Mouse (Mus musculus): ENCODE data around the gene Wdr18. TPM values are rescaled to one million over a fixed set of nuclear protein-coding genes. Genes with fewer than 3 reads are reported as not detected.

Gene Wdr18
- total and polyA plus RNA-seq, 3 experiments, result 28.5 to 69.0 (median 34.6) TPM

- ATAC-seq (ENCODE audit: extremely low read depth, insufficient number of reproducible peaks, low FRiP score, poor library complexity, severe bottlenecking) (no peak), DNase-seq (ENCODE audit: low spot score) (no peak)
- TF ChIP-seq CTCF (IDR thresholded peaks at IDR 0.05; ENCODE audit: low read depth, low read length), result no peak
- TF ChIP-seq GATA1 (IDR thresholded peaks at IDR 0.05; ENCODE audit: borderline replicate concordance, low read length), result no peak
- TF ChIP-seq TAL1 (conservative IDR thresholded peaks at IDR 0.05; ENCODE audit: low read depth, low read length), result no peak
- no peak for TF ChIP-seq GATA2 (IDR thresholded peaks at IDR 0.05; ENCODE audit: borderline replicate concordance, low read depth, low read length)
- TF ChIP-seq POLR2AphosphoS5 (IDR thresholded peaks at IDR 0.05; ENCODE audit: insufficient replicate concordance, low read depth, low read length), result no peak
- Histone ChIP-seq H3K27me3 (ENCODE audit: insufficient read depth, low read length) (no peaks in the 10 kb centered on the region; the same call in 1 of the 2 replicates), H3K4me3 (ENCODE audit: low read depth, low read length) (0 out of 2 replicates have a peak overlapping the region, but pooled peaks have one; percentile 26), H3K36me3 (replicated peaks) (peaks cover 1% of the 10 kb centered on the region), H3K9me3 (replicated peaks) (peaks cover 15% of the 10 kb centered on the region), H3K4me1 (ENCODE audit: insufficient read depth, low read depth, low read length) (peaks cover 62% of the 10 kb centered on the region)
Measured at GRCm38 (mm10) chr10:79920056-79920890, 39.7 kb upstream of the Wdr18 start.

- H3K27me3 ChIP-seq (ENCODE audit: insufficient read depth, low read length), result no peaks in the 10 kb centered on the region; the same call in 1 of the 2 replicates
- no peak for TF ChIP-seq TAL1 (conservative IDR thresholded peaks at IDR 0.05; ENCODE audit: low read depth, low read length)
- TF ChIP-seq GATA2 (IDR thresholded peaks at IDR 0.05; ENCODE audit: borderline replicate concordance, low read depth, low read length), result no peak
- no peak for TF ChIP-seq POLR2AphosphoS5 (IDR thresholded peaks at IDR 0.05; ENCODE audit: insufficient replicate concordance, low read depth, low read length)
- TF ChIP-seq GATA1 (IDR thresholded peaks at IDR 0.05; ENCODE audit: borderline replicate concordance, low read length), result no peak
- no peak for TF ChIP-seq CTCF (IDR thresholded peaks at IDR 0.05; ENCODE audit: low read depth, low read length)
- peaks cover 61% of the 10 kb centered on the region for H3K4me1 ChIP-seq (ENCODE audit: insufficient read depth, low read depth, low read length)
- ATAC-seq (ENCODE audit: extremely low read depth, insufficient number of reproducible peaks, low FRiP score, poor library complexity, severe bottlenecking), result no peak
- peak within 1 kb of the TSS; percentile 26; the same call in 1 of the 2 replicates for H3K4me3 ChIP-seq (ENCODE audit: low read depth, low read length)
- H3K9me3 ChIP-seq (replicated peaks), result peaks cover 15% of the 10 kb centered on the region
- no peaks in the 10 kb centered on the region for H3K36me3 ChIP-seq (replicated peaks)
- no peak for DNase-seq (ENCODE audit: low spot score)
Measured at GRCm38 (mm10) chr10:79920958-79921535, 38.9 kb upstream of the Wdr18 start, which contains the start of gene R3hdm4. Gene R3hdm4 (minus strand): TSS chr10:79921208.

GRCm38 (mm10) chr10:79921572-79921971, 38.4 kb upstream of the Wdr18 start:
- Histone ChIP-seq H3K36me3 (replicated peaks) (no peaks in the 10 kb centered on the region), H3K4me3 (ENCODE audit: low read depth, low read length) (no peak overlapping the region), H3K27me3 (ENCODE audit: insufficient read depth, low read length) (no peaks in the 10 kb centered on the region; the same call in 1 of the 2 replicates), H3K9me3 (replicated peaks) (peaks cover 15% of the 10 kb centered on the region), H3K4me1 (ENCODE audit: insufficient read depth, low read depth, low read length) (peaks cover 64% of the 10 kb centered on the region)
- DNase-seq (ENCODE audit: low spot score), result no peak
- no peak for TF ChIP-seq POLR2AphosphoS5 (IDR thresholded peaks at IDR 0.05; ENCODE audit: insufficient replicate concordance, low read depth, low read length)
- TF ChIP-seq GATA2 (IDR thresholded peaks at IDR 0.05; ENCODE audit: borderline replicate concordance, low read depth, low read length), result no peak
- no peak for TF ChIP-seq GATA1 (IDR thresholded peaks at IDR 0.05; ENCODE audit: borderline replicate concordance, low read length)
- no peak for TF ChIP-seq TAL1 (conservative IDR thresholded peaks at IDR 0.05; ENCODE audit: low read depth, low read length)
- TF ChIP-seq CTCF (IDR thresholded peaks at IDR 0.05; ENCODE audit: low read depth, low read length), result no peak
- ATAC-seq (ENCODE audit: extremely low read depth, insufficient number of reproducible peaks, low FRiP score, poor library complexity, severe bottlenecking), result no peak

- TF ChIP-seq CTCF (IDR thresholded peaks at IDR 0.05; ENCODE audit: low read depth, low read length) (peak; percentile 100), GATA2 (IDR thresholded peaks at IDR 0.05; ENCODE audit: borderline replicate concordance, low read depth, low read length) (no peak), TAL1 (conservative IDR thresholded peaks at IDR 0.05; ENCODE audit: low read depth, low read length) (no peak)
- peaks cover 47% of the 10 kb centered on the region for H3K4me1 ChIP-seq (ENCODE audit: insufficient read depth, low read depth, low read length)
- H3K4me3 ChIP-seq (ENCODE audit: low read depth, low read length), result peak overlapping the region; percentile 35; the same call in 1 of the 2 replicates
- peaks cover 11% of the 10 kb centered on the region for H3K36me3 ChIP-seq (replicated peaks)
- H3K9me3 ChIP-seq (replicated peaks), result peaks cover 15% of the 10 kb centered on the region
- DNase-seq (ENCODE audit: low spot score) (no peak), ATAC-seq (ENCODE audit: extremely low read depth, insufficient number of reproducible peaks, low FRiP score, poor library complexity, severe bottlenecking) (no peak)
- no peaks in the 10 kb centered on the region; the same call in 1 of the 2 replicates for H3K27me3 ChIP-seq (ENCODE audit: insufficient read depth, low read length)
Measured at GRCm38 (mm10) chr10:79924998-79925784, 34.8 kb upstream of the Wdr18 start.

GRCm38 (mm10) chr10:79925785-79926490, 34.0 kb upstream of the Wdr18 start:
- DNase-seq (ENCODE audit: low spot score) (no peak), ATAC-seq (ENCODE audit: extremely low read depth, insufficient number of reproducible peaks, low FRiP score, poor library complexity, severe bottlenecking) (no peak)
- H3K9me3 ChIP-seq (replicated peaks), result peaks cover 9% of the 10 kb centered on the region
- peaks cover 19% of the 10 kb centered on the region for H3K36me3 ChIP-seq (replicated peaks)
- TF ChIP-seq CTCF (IDR thresholded peaks at IDR 0.05; ENCODE audit: low read depth, low read length) (no peak), POLR2AphosphoS5 (IDR thresholded peaks at IDR 0.05; ENCODE audit: insufficient replicate concordance, low read depth, low read length) (no peak), GATA2 (IDR thresholded peaks at IDR 0.05; ENCODE audit: borderline replicate concordance, low read depth, low read length) (no peak)
- H3K4me3 ChIP-seq (ENCODE audit: low read depth, low read length), result peak overlapping the region; percentile 95
- H3K4me1 ChIP-seq (ENCODE audit: insufficient read depth, low read depth, low read length), result peaks cover 47% of the 10 kb centered on the region
- H3K27me3 ChIP-seq (ENCODE audit: insufficient read depth, low read length), result no peaks in the 10 kb centered on the region; the same call in 1 of the 2 replicates

Data from G1E (cell line).